Mouse (Mus musculus) brain, embryonic 14.5 days (tissue): ENCODE results near the gene Arrdc5.

Source experiments
- CTCF ChIP-seq: fragments of 200-500 bp; IDR thresholded peaks from 2 replicates; pipeline ENCODE4 v1.5.1; 2012; ENCODE audit warnings: inconsistent platforms, mild to moderate bottlenecking, moderate library complexity, borderline replicate concordance; ENCODE audit not compliant: insufficient read depth, insufficient read length; ENCODE audit errors: extremely low read depth
- POLR2A ChIP-seq: fragments of 200-500 bp; IDR thresholded peaks from 2 replicates; pipeline ENCODE4 v1.6.1; 2012; ENCODE audit warnings: mild to moderate bottlenecking, inconsistent platforms, borderline replicate concordance; ENCODE audit not compliant: poor library complexity, insufficient read depth, insufficient read length, severe bottlenecking; ENCODE audit errors: extremely low read depth

DNA sequence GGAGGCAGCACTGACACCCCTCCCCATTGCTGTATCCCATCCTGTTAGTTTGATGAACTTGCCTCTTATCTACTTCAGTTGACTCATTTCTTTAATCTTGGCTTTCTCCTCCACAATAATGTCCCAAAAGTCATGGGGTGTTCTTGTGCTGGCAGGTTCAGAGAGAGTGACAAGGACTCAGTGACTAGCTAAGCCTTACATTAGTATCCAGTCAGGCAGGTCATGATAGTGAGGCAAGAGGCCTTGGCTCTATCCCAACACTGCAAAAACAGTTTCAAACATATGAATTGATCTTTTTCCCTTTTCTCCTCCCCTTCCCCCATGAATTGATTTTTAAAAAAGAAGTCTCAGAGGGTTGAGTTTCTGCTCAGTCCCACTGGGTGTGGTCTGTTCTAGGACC is 29.2 kb upstream of the Arrdc5 start:
- no peak for TF ChIP-seq CTCF
- no peak for TF ChIP-seq POLR2A
